Mouse (Mus musculus) kidney, postnatal 4 days (tissue): ENCODE measurements around the gene Gpr157.

Experiments used
- DNase-seq, 2 experiments: peaks; one replicate each; pipeline ENCODE4 v3.0.0; 2021; ENCODE audit warnings: mixed read lengths in 2 of 2

Gene Gpr157

DNA sequence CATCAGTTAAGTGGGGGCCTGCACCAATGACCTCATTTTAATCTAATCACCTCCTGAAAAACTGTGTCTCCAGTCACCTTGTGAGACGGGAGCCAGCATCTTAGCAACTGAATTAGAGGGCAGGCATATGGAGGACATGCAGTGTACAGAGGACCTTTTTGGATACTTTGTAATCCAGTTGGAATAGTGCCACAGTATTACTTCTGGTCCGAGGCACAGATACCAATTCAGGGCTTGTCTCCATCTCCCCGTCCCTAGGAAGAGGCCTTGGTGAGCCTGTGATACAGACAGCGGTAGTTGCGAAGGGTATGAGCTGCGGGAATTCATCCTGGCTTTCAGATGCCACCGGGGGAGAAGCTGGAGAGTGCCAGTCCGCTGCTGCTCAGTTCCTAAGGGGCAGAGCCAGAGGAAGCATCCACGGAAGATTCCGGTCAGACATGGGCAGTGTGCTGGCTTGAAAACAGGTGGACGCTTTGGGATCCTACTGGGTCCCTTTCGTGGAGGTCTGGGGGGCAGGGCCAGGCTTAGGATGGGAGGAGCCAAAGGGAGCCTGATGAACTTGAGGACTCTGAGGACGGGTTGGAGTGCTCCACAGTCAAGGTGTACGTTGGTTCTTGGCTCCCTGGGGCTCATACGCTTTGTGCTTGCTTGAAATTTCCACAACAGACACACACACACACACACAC, 14.6 kb upstream of the Gpr157 start:
- DNase-seq = no peak

DNA sequence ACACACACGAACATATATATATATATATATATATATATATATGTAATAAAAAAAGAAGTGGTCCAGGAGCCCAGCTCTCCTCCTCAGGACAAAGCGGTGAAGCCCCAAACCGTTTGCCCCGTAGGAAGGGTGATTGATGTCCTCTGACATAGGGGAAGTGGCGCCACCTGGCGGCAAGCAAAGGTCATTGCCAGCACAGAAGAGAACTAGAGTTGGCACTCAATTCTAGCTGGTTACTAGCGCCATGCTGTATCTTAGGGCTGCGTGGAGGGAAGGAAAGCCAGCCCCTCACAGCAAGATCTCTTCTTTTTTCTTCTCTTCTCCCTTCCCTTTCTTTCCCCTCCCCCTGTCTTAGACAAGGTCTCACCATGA, 14.1 kb upstream of the Gpr157 start:
- DNase-seq = peak; percentile 72 to 78

DNA sequence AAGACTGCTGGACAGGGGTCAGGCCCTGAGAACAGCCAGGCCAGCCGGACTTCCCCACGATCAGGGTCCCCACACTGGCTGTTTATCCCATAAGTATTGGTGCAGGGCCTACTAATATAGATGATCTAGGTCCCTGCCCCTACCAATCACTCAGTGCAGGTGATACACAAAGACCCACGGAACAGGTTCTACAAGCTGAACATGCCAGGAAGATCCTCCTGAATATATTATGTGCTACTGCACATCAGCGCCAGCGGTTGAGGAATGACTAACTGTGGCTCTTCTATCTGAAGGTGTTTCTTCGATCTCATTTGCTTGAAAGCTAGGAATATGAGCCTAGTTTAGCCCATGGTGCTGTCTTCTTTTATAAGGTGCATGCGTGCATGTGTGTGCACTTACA, 11.8 kb upstream of the Gpr157 start:
- no peak for DNase-seq

DNA sequence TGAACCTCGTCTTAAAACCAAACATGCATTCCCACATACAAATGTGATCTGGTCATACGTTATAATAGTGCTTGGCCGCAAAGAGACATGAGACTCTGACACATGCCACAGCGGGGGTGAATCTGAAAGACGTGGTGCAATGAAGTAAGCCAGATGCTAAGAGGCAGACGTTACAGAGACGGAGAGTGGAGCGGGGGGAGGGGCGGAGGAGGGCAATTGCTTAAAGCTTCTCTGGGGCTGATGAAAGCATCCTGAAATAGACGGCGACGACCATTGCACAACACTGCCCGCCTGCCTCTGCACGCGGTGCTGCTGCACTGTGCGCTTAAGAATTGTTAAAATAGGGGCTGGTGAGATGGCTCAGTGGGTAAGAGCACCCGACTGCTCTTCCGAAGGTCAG, 11.0 kb upstream of the Gpr157 start:
- peak; percentile 31 to 50 for DNase-seq

DNA sequence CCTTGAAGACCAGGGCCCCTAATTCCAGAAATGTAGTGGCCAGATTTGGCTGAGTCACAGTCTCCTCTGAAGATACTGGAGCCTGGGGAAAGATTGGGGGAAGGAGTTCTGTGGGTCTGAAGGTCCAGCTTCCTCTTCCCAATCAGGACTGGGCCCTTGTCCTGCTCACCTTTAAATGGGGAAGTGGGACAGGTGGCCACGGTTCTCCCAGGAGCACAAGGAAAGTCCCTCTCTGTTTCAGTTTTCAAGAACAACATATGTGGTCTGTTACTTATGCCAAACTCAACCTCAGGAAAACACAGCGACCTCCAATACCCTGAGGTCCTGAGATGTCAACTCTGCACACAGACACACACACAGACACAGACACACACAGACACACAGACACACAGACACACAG, 8.5 kb upstream of the Gpr157 start:
- no peak for DNase-seq

DNA sequence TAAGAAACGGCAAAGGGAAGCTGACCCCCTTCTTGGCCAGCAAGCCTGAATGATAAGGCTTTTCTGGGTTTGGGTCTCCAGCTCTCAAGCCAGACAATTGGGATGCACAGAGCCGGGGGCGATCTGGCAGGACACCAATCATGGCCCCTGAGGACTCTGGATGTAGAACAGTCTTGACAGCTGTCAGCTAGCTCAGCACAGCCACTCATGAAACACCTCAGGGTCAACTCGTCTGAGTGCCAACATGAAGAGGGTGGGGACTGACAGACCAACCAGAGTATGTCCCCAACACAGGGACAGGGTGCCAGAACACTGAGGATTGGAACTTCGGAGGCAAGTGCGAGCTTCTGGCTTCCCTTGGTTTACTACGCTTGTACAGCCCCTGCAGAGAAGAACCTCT, 7.9 kb upstream of the Gpr157 start:
- DNase-seq = no peak

DNA sequence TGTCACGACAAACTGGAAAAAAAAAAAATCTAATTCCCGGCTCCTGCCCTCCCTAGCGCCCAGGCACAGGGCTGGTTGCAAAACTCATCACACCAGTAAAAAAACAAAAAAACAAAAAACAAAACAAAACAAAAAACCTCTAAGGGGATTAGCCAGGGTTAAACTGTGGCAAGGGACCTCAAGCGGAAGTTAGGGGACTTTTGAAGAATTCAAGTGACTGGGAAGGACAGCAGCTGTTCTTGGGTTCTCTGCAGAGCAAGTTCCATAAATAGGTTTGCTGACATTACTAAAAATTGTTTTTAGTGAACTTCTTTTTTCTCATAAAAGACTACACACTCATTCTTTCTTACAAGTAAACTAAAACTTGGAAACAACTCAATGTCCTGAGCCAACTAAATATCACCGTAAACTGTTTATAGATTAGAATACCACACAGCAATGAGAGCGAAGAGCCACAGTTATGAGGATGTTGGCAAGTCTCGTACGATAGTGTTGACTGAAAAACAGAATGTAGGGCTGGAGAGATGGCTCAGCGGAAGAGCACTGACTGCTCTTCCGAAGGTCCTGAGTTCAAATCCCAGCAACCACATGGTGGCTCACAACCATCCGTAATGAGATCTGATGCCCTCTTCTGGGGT, 6.7 kb upstream of the Gpr157 start:
- DNase-seq = no peak

DNA sequence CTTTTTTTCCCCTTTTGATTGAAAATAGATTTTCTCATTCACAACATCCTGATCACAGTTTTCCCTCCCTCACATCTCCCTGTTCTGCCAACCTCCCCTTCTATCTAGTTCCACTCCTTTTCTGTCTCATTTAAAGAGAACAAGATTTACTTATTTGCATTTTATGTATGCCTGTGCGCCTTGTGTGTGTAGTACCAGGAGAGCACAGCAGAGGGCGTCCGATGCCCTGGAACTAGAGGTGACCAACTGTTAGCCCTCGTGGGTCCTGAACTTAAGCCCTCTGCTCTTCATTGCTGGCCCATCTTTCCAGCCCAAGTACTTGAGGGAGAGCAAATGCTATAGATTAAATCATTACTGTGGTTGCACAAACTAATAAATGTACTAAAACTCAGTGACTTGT, 1.8 kb upstream of the Gpr157 start:
- DNase-seq = no peak

DNA sequence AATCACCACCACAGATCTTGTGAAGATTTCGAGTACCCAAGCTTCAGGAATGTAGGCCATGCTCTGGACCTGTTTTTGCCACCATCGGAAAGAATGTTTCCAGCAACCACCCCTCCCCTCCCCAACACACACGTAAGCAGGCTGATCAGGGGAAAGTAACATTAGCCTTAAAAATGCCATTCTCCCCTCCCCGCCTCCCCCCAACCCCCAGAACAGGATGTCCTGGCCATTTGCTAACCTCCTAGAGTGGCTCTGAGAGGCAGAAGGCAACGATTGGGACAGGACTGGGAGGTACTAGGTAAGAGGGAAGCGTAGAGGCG, 364 bp upstream of the Gpr157 start:
- no peak for DNase-seq

DNA sequence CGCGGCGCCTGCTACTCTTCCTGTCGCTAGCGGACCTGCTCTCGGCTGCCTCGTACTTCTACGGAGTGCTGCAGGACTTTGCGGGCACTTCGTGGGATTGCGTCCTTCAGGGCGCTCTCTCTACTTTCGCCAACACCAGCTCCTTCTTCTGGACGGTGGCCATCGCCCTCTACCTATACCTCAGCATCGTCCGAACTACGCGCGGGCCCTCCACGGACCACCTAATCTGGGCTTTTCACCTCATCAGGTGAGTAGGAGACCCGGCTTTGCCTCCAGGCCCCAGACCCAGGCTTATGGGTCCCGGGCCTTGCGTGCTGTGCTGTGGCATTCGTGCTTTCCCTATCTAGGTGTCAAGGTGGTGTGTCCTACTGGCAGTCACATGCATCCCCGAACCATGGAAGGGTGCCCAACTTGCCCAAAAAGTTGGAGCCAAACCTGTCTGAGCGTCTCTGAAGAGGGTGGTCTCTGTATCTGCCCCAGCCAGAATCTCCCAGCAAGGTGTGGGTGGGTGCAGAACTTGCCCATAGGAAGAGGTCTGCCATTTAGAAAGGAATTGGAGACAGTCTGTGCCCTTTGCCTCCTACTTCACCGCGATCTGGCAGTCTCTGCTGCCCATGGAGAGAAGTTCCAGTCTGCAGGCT, 845 bp downstream of the Gpr157 start:
- DNase-seq = no peak

DNA sequence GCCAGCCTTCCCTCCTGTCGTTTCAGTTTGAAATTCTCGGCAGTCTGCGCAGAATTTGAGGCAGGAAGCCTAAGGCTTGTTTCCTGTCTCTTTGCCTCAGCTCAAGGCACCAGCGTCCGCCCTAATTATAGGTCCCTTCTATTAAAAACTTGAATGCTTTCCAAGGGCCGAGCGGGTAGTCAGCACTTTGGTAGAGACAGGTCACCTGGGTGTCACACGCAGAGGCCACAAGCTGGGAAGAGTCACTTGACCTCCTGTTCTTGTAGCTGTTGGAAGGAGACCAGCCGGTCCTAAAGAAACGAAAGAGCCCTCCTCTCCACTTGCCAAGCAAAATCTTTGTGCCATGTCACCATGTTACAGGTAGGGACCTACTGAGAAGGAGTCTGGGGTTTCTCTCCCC, 2.0 kb downstream of the Gpr157 start:
- peak in 1 of 2 experiments; percentile 23 for DNase-seq

DNA sequence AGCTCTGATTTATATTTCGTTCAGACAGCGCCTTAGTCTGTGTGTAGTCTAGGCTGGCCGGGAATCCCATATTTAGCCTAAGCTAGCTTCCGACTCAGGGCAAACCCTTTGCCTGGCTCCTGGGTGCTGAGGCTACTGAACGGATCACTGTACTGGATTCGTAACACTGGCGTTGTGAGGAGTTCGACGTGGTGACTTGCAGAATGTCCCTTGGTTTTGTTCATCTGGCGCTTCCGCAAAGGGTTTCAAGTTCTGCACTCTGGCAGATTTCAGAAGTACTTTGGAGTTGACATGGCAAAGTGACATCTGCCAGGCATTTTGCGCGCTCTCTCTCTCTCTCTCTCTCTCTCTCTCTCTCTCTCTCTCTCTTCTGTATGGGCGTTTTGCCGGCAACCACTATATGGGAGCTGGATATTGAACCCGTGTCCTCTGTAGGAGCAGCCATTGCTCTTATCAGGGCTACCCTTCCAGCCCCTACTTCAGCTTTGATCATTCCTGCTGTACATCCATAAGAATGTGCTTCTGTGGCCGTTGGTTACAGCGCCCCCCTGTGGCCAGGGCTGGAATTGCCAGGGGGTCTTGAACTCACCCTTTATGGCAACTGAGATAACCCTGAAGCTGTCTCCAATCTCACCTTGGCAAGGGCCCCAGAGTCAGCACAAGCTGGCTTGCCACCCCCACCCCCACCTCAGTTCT, 4.9 kb downstream of the Gpr157 start:
- peak; percentile 55 to 59 for DNase-seq

DNA sequence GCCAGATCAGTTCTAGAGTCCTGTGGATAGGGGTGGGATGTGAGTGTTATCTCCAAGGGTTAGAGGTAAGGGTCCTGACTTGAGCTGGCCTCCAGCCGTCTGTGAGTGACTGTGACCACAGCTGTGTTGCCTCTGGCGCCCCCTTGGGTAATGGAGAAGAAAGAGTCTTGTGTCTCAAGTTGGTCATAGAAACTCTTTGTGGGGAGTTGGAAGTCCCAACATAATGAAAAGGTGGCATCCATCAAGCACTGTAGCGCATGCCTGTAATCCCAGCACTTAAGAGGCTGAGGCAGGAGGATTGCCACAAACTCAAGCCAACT, 5.4 kb downstream of the Gpr157 start:
- DNase-seq = no peak

DNA sequence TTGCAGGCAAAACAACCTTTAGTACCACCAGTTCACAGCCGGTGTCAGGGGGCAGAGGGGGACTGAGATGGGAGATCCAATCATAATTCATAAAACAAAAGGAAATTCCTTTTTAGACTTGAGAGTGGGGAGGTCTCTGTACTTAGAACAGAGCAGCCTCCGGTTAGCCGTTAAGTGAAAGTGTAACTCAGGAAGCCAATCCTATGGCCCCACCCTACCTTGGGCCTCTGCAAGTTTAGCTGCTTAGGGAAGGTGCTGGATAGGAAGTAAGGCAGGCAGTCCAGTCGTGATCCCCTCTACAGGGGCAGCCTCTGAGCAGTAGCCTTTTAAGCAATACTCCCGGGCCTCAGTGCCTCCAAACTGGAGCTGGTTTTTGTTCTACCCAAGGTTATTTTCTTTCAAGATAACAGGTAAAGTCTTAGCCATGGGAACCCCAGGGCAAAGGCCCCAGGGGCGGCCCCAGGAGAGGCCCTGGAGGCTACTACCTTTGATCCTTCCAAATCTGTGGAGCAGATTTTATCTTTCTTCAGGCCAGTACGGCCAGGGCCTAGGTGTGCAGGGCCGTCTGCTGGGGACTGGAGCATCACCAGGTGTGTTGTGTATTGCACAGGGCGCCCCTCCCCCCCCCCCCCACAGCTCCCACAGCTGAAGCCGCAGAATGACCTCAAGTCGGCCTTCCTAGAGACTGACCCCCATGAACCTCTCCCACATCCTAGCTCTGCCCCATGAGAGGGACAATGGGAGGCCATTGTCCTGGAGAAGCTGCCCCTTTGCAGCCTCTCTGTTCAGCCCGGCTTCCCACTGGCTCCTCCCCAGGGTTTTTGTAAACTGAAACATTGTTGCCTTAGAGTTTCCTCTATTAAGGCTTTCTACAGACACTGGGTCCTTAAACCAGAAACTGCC, 6.6 kb downstream of the Gpr157 start:
- DNase-seq = no peak

DNA sequence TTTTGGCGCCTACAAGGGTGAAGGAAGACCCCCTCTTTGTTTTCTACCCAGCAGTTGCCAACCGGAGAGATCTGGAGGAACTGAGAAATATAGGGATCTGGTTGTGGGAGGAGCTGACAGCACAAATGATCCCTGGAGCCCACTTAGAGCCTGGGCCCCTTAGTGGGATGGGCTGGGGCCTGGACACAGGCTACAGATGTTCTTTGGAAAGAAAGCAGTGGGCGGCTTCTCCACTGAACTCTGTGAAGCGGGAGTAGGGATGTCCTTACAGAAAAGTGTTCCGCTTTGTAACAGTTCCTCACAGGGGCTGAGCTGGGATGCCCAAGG, 7.3 kb downstream of the Gpr157 start:
- DNase-seq = no peak

DNA sequence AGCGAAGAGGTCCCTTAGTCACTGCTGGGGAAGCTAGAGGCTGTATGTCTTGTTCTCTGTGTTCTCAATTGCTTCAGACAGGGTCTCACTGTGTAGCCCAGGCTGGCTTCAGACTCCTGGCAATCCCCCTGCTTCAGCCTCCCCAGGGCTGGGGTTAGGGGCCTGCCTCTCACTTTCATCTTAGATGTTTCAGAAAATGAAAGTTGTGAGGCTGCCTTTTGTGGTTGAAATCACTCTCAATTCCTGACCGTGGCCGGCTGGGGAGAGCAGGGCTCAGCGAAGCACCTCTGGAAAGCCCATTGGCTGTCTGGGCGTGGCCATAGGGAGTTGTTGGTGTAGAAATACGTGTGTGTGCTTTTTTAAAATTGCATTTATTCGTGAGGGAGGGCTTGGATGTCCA, 9.1 kb downstream of the Gpr157 start:
- no peak for DNase-seq

DNA sequence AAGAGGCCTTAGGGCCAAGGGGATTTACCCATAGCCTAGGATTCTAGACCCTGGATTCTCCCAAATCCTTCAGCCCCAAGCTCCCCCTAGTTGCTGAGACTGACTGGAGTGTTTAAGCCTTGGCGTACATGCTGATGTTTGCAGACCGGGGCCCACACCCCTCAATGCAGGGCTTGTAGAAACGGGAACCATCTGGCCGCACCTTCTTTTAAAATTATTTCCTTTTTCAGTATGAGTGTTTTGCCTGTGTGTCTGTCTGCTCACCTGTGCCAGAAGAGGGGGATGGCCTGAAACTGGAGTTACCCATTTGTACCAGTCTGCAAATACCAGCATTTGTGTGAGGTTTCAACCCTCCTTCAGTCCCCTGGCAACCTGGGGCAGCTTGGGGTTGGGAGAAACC, 10.7 kb downstream of the Gpr157 start:
- peak in 1 of 2 experiments; percentile 1 for DNase-seq

DNA sequence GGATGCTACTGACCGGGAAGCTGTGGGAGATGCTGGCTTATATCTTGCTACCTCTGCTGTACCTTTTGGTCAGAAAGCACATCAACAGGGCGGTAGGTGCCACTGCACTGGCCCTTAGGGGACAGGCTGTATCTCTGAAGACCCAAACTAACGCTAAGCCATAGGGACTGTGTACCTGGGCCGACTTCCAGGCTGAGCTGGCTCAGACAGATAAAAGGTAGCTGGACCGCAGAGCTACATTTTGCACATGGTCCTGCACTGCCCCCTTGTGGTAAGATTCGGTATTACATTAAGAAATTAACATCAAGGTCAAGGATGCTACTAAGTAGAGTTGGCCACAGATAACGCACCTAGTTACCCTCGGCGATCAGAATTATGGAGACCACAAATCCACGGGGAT, 11.7 kb downstream of the Gpr157 start:
- peak; percentile 62 to 68 for DNase-seq

DNA sequence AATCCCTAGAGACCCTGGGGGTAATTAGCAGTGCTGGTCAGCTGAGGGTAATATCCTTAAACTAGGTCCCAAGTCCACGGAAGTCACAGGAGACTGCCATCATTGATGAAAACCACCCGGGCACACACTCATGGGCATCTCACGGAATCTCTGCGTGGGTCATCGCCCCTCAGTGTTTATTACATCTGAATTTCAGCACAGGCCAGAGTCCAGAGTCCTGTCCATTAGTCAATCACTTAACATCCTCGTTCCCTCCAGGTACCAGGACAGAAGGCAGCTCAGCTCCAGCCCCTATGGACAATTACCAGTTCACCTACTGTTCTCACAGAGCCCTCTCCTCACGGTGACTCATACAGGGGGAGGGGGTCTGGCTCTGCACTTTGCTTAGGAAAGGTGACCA, 15.7 kb downstream of the Gpr157 start:
- DNase-seq = no peak

DNA sequence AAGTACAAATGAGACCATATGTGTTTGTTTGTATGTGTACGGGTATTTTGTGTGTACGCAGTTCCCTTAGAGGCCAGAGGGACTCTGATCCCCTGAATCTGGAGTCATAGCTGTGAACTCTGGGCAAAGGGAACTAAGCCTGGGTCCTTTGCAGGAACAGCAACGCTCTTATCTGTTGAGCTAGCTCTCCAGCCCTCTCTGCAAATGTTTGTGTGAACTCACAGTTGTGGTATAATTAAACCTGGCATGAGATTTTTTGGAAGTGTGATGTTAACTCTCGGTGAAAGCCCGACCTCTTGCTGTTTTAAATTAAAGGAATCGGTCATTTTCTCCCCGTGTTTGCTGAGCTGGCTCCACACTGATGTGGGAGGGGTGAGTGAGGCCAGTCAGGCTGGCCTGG, 18.5 kb downstream of the Gpr157 start:
- DNase-seq = no peak

DNA sequence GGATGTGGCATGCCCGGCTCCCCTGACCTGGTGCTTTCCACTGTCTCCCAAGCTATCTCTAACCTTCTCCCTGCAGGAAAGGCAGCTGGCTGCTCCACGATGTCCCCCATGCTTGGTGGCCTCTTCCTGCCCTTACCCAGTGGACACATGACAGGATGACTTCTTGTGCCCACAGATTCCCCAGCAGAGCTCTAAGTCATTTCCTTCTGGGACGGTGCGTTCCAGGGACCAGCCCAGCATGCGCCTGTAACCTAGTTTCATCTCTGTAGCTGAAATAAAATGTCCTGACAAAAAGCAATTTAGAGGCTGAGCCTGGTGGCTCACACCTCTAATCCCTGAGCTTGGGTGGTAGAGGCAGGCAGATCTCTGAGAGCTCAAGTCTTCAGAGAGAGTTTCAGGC, 19.5 kb downstream of the Gpr157 start:
- no peak for DNase-seq

DNA sequence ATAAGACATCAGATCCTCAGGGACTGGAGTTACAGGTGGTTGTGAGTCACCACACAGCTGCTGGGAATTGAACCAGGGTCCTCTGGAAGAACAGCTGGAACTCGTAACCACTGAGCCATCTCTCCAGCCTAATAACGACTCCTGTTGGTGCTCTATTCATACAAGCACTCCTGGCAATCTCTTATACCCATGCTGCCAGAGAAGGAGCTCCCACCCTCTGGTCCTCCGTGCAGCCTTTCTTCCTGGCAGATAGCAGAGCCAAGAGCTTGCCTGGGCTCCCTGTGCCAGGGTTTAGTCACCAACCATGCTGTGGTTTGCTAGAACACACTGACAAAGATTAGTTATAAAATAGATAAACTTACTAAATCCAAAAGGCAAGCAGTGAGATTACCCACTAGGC, 22.5 kb downstream of the Gpr157 start:
- DNase-seq = no peak

DNA sequence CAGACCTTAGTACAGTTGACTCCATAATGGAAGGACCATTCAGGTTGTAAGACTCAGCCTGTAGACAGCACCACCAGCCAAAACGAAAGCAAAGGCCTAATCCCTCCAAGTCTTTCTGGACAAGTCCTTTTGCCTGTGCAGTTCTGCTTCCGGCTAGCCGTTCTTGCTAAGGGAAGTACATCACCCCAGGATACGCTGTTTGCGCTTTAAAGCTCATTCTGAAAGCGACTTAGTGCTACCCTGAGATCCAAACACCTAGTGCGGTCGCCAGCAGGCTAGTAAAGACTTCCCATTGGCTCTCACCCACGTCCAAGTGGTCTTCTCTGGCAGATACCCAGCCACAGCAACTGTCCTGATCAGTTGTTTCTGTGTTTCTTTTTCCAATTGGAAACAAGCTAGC, 23.2 kb downstream of the Gpr157 start:
- DNase-seq = no peak
